Mouse (Mus musculus): ENCODE measurements around the gene Ablim1. TPM values are rescaled to one million over a fixed set of nuclear protein-coding genes. Genes with fewer than 3 reads are reported as not detected.
A peak's percentile ranks its signal among the peaks of the same experiment; 100 is the strongest.

Gene Ablim1
- polyA plus RNA-seq, 1 experiment = 0.01 TPM

- no peaks in the 10 kb centered on the region for H3K36me3 ChIP-seq (ENCODE audit: control insufficient read depth)
- H3K27me3 ChIP-seq (ENCODE audit: control insufficient read depth) = peaks cover 28% of the 10 kb centered on the region
- no peaks in the 10 kb centered on the region for H3K4me1 ChIP-seq (ENCODE audit: control insufficient read depth)
- H3K9me3 ChIP-seq (ENCODE audit: control insufficient read depth, low read length) = no peaks in the 10 kb centered on the region
- H3K4me3 ChIP-seq (replicated peaks) = peak within 1 kb of the TSS; percentile 33
- TF ChIP-seq TAL1 (IDR thresholded peaks at IDR 0.05; ENCODE audit: low read length) (no peak), GATA1 (IDR thresholded peaks at IDR 0.05; ENCODE audit: low read length) (no peak)
Observed at GRCm38 (mm10) chr19:57007781-57008710, 306.7 kb downstream of the Ablim1 start, which contains the start of gene Afap1l2. Gene Afap1l2, minus strand, starts transcription at chr19:57008228.

- Histone ChIP-seq H3K27me3 (ENCODE audit: control insufficient read depth) (peaks cover 28% of the 10 kb centered on the region), H3K36me3 (ENCODE audit: control insufficient read depth) (no peaks in the 10 kb centered on the region), H3K9me3 (ENCODE audit: control insufficient read depth, low read length) (no peaks in the 10 kb centered on the region), H3K4me3 (replicated peaks) (no peak overlapping the region), H3K4me1 (ENCODE audit: control insufficient read depth) (no peaks in the 10 kb centered on the region)
- TF ChIP-seq TAL1 (IDR thresholded peaks at IDR 0.05; ENCODE audit: low read length) (no peak), GATA1 (IDR thresholded peaks at IDR 0.05; ENCODE audit: low read length) (no peak)
Observed at GRCm38 (mm10) chr19:57007291-57007690, 307.4 kb downstream of the Ablim1 start.

- peaks cover 28% of the 10 kb centered on the region for H3K27me3 ChIP-seq (ENCODE audit: control insufficient read depth)
- H3K4me1 ChIP-seq (ENCODE audit: control insufficient read depth) = no peaks in the 10 kb centered on the region
- H3K36me3 ChIP-seq (ENCODE audit: control insufficient read depth) = no peaks in the 10 kb centered on the region
- TF ChIP-seq GATA1 (IDR thresholded peaks at IDR 0.05; ENCODE audit: low read length) (no peak), TAL1 (IDR thresholded peaks at IDR 0.05; ENCODE audit: low read length) (no peak)
- H3K9me3 ChIP-seq (ENCODE audit: control insufficient read depth, low read length) = no peaks in the 10 kb centered on the region
- H3K4me3 ChIP-seq (replicated peaks) = no peak overlapping the region
Observed at GRCm38 (mm10) chr19:57006841-57007240, 307.9 kb downstream of the Ablim1 start.

GRCm38 (mm10) chr19:57005062-57005461 lies 309.7 kb downstream of the Ablim1 start:
- Histone ChIP-seq H3K4me1 (ENCODE audit: control insufficient read depth) (no peaks in the 10 kb centered on the region), H3K36me3 (ENCODE audit: control insufficient read depth) (no peaks in the 10 kb centered on the region), H3K4me3 (replicated peaks) (no peak overlapping the region), H3K27me3 (ENCODE audit: control insufficient read depth) (peaks cover 28% of the 10 kb centered on the region), H3K9me3 (ENCODE audit: control insufficient read depth, low read length) (no peaks in the 10 kb centered on the region)
- no peak for TF ChIP-seq GATA1 (IDR thresholded peaks at IDR 0.05; ENCODE audit: low read length)
- TF ChIP-seq TAL1 (IDR thresholded peaks at IDR 0.05; ENCODE audit: low read length) = no peak

- H3K36me3 ChIP-seq (ENCODE audit: control insufficient read depth) = no peaks in the 10 kb centered on the region
- H3K4me1 ChIP-seq (ENCODE audit: control insufficient read depth) = no peaks in the 10 kb centered on the region
- peaks cover 17% of the 10 kb centered on the region for H3K27me3 ChIP-seq (ENCODE audit: control insufficient read depth)
- H3K9me3 ChIP-seq (ENCODE audit: control insufficient read depth, low read length) = no peaks in the 10 kb centered on the region
- H3K4me3 ChIP-seq (replicated peaks) = no peak overlapping the region
- TF ChIP-seq GATA1 (IDR thresholded peaks at IDR 0.05; ENCODE audit: low read length) (no peak), TAL1 (IDR thresholded peaks at IDR 0.05; ENCODE audit: low read length) (no peak)
Observed at GRCm38 (mm10) chr19:57003460-57003810, 311.3 kb downstream of the Ablim1 start.

GRCm38 (mm10) chr19:57002741-57003459 lies 311.8 kb downstream of the Ablim1 start:
- H3K36me3 ChIP-seq (ENCODE audit: control insufficient read depth) = no peaks in the 10 kb centered on the region
- TF ChIP-seq GATA1 (IDR thresholded peaks at IDR 0.05; ENCODE audit: low read length) (no peak), TAL1 (IDR thresholded peaks at IDR 0.05; ENCODE audit: low read length) (no peak)
- peaks cover 11% of the 10 kb centered on the region for H3K27me3 ChIP-seq (ENCODE audit: control insufficient read depth)
- H3K4me3 ChIP-seq (replicated peaks) = no peak overlapping the region
- H3K4me1 ChIP-seq (ENCODE audit: control insufficient read depth) = no peaks in the 10 kb centered on the region
- no peaks in the 10 kb centered on the region for H3K9me3 ChIP-seq (ENCODE audit: control insufficient read depth, low read length)

GRCm38 (mm10) chr19:57001926-57002325 lies 312.8 kb downstream of the Ablim1 start:
- Histone ChIP-seq H3K4me1 (ENCODE audit: control insufficient read depth) (no peaks in the 10 kb centered on the region), H3K36me3 (ENCODE audit: control insufficient read depth) (no peaks in the 10 kb centered on the region), H3K27me3 (ENCODE audit: control insufficient read depth) (peaks cover 2% of the 10 kb centered on the region), H3K9me3 (ENCODE audit: control insufficient read depth, low read length) (no peaks in the 10 kb centered on the region), H3K4me3 (replicated peaks) (no peak overlapping the region)
- no peak for TF ChIP-seq GATA1 (IDR thresholded peaks at IDR 0.05; ENCODE audit: low read length)
- TF ChIP-seq TAL1 (IDR thresholded peaks at IDR 0.05; ENCODE audit: low read length) = no peak

- Histone ChIP-seq H3K4me3 (replicated peaks) (no peak overlapping the region), H3K9me3 (ENCODE audit: control insufficient read depth, low read length) (no peaks in the 10 kb centered on the region), H3K4me1 (ENCODE audit: control insufficient read depth) (no peaks in the 10 kb centered on the region), H3K27me3 (ENCODE audit: control insufficient read depth) (no peaks in the 10 kb centered on the region), H3K36me3 (ENCODE audit: control insufficient read depth) (no peaks in the 10 kb centered on the region)
- TF ChIP-seq GATA1 (IDR thresholded peaks at IDR 0.05; ENCODE audit: low read length) (no peak), TAL1 (IDR thresholded peaks at IDR 0.05; ENCODE audit: low read length) (no peak)
Observed at GRCm38 (mm10) chr19:57000592-57000991, 314.1 kb downstream of the Ablim1 start.

- H3K4me1 ChIP-seq (ENCODE audit: control insufficient read depth) = no peaks in the 10 kb centered on the region
- no peaks in the 10 kb centered on the region for H3K36me3 ChIP-seq (ENCODE audit: control insufficient read depth)
- no peak overlapping the region for H3K4me3 ChIP-seq (replicated peaks)
- H3K27me3 ChIP-seq (ENCODE audit: control insufficient read depth) = no peaks in the 10 kb centered on the region
- no peak for TF ChIP-seq TAL1 (IDR thresholded peaks at IDR 0.05; ENCODE audit: low read length)
- TF ChIP-seq GATA1 (IDR thresholded peaks at IDR 0.05; ENCODE audit: low read length) = no peak
- H3K9me3 ChIP-seq (ENCODE audit: control insufficient read depth, low read length) = no peaks in the 10 kb centered on the region
Observed at GRCm38 (mm10) chr19:56999781-57000180, 314.9 kb downstream of the Ablim1 start.
